Mouse (Mus musculus): ENCODE data around the gene Tmsb10. TPM values are rescaled to one million over a fixed set of nuclear protein-coding genes. Genes with fewer than 3 reads are reported as not detected.

Gene Tmsb10
- total RNA-seq, 2 experiments from 2014 or later: 3,394 to 3,999 TPM

DNA sequence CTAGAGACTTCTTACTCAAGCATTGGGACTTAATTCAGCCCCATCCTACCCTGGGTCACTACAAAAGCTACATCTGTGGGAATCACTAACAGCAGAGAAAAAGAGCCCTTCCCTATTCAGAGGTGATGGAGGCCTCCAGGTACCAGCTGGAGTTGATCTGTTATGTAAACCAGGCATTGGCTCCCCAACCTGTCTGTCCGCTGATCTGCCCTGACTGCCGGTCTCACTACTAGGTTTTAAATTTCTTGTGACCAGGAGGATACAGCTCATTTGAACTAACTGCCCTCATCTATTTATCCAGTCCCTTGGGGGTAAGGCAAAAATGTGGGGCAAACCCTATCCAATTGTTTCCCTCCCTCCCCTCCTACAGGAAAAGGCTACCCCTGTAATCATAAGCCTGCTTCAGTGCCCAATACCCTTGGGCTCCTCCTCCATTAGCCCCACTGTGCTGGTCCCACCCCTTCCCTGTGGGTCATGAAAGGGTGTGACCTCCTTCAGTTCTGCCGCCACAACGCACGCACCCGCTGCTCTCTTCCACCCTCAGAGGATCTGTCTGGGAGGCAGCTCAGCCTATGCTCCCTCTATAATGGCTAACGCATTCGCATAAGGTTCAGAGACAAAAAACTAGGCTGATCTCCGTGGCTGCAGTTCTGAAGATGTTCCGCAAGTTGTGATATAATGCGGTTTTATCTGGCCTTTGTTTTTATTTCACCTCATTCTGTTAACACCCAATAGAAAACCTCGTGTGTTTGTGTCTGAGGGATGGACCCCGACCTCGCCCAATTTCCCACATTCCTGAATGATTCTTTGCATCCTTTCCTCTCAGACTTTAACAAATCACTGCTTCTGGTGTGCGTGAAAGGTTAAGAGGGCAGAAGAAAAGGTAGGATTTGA is 2.1 kb downstream of the Tmsb10 start:
- peak; percentile 60 for ATAC-seq (ENCODE audit: poor library complexity, severe bottlenecking)

DNA sequence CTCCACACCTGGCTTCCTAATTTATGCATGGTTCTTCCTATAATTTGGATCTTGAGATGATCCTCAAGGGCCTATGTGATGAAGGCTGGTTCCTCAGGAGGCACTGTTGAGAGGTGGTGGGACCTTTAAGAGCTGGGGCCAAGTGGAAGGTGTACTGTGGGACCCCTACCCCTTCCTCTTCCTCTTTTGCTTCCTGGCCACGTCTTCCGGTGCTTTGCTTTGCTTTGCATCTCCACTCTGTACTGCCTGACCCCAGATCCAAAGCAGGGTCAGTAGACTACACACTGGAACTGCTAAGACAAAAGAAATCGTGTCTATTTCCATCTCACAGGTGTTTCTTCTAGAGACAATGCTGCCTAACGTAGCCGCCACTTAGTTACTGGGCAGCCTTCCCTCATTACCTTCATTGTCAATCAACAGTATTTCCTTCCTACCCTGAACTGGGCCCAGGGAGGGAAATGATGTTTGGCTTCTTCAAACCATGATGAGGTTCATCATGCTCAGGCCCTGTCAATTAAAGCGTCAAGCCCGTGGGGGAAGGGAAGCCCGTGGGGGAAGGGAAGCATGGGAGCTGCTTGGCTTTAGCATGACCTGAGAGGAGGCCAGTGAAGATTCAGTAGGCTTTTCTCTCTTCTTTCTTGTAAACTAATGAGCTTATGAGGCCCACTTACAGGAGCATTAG is 2.9 kb downstream of the Tmsb10 start:
- no peak for ATAC-seq (ENCODE audit: poor library complexity, severe bottlenecking)

DNA sequence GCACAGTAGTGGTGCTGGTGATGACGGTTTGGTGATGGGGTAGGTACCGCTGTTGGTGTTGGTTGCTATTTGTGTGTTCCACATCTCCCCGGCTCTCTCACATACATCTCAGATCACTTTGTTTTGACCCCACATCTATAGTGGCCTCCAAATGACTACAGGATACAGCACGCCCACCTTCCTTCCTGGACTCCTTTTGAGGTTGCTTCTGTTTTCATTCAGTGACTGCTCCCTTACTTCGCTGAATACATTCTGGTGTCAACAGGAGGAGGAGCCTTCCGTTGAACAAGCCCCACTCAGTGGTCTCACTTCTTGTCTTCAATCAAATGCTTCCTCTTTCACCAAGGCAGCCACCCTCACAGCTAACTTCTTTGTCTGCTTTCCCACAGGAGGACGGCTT is 3.8 kb downstream of the Tmsb10 start:
- peak; percentile 36 for ATAC-seq (ENCODE audit: poor library complexity, severe bottlenecking)

DNA sequence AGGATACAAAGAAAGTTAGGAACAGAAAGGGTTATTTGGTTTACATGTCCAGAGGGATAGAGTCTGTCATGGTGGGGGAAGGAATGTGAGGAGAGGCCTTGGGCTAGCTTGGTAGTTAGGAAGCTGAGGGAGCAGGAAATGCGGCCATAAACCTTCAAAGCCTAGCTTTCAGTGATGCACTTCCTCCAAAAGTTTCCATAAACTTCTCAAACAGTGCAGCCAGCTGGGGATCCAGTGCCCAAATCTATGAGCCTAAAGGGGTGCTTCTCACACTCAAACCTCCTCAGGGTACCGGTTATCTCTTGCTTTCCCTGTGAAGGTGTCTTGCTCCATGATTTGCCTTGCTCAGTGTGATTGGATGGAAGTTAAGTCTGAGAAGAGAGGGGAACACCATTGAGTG is 5.6 kb downstream of the Tmsb10 start:
- ATAC-seq (ENCODE audit: poor library complexity, severe bottlenecking): no peak

DNA sequence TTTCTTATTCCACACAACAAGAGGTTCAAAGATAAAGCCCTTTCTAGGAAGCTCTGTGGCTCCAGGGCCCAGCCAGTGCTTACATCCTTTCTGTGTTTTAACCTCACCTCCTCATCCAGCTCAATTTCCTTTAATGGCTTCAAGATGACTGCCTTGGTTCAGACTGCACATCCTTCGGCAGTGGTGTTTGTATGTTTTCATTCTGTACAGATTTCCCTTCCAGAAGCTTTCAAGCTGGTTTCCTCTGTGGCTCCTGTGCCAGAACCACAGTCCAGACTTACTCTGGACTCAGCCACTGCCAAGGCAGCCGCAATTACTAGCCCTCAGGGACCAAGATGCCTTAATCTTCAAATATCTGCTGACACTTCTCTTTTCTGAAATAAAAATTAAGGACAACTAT is 6.3 kb downstream of the Tmsb10 start:
- no peak for ATAC-seq (ENCODE audit: poor library complexity, severe bottlenecking)

DNA sequence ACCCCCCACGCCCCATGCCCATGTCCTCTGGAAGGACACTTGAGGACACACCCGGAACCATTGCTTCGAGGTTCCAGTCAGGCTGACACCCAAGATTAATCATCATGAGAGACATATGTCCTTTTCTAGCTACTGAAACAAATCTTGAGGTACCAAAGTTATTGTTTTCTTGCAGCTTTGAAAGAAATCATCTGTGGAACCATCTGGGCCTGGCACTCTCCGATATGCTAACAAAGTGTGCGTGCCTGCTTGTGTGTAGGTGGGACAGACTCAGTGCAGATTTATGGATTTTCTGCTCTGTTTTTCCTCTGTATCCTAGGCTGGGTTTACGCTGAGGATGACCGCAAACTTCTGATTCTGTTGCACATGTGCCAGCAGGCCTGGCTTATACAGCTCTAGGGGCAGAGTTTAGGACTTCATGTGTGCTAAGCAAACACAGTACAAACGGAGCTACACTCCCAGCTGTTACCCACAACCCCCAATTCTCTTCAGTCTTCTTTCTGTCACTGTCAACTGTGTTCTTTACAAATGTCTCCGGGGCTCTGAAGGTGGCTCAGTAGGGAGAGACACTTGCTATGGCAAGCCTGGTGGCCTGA is 9.3 kb downstream of the Tmsb10 start:
- no peak for ATAC-seq (ENCODE audit: poor library complexity, severe bottlenecking)

DNA sequence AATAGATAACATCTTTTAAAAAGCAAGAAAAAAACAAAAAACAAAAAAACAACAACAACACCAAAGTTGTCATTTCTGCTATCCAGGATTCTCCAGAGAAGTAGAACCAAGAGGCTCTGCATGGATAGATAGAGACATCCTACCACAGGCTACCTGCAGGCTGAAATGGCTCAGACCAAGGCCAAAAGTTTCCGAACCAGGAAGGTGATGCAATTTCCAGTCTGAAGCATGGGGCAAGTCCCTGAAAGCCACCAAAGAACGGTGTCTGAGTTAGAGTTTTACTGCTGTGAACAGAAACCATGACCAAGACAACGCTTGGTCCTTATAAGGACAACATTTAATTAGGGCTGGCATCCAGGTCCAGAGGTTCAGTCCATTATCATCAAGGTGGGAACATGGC is 10.2 kb downstream of the Tmsb10 start:
- peak; percentile 77 for ATAC-seq (ENCODE audit: poor library complexity, severe bottlenecking)

DNA sequence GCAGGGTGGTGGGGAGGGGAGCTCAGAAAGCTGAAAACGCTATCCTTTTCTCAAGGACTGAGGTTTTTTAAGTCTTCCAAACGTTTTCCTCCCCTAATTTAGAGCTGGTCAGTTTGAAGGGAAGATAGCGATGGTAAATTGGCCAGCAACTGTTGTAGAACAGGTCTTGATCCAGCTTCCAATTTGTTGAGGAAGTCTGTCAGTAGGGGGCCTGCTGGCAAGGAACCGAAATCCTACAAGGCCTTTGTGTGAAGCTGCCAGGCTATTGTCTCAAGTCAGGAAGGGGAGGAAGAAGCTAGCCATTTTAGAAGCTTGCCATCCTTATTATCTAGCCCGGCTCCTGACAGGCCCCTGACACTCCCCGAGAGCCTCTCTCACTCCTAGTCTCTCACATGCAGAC is 10.6 kb downstream of the Tmsb10 start:
- no peak for ATAC-seq (ENCODE audit: poor library complexity, severe bottlenecking)

DNA sequence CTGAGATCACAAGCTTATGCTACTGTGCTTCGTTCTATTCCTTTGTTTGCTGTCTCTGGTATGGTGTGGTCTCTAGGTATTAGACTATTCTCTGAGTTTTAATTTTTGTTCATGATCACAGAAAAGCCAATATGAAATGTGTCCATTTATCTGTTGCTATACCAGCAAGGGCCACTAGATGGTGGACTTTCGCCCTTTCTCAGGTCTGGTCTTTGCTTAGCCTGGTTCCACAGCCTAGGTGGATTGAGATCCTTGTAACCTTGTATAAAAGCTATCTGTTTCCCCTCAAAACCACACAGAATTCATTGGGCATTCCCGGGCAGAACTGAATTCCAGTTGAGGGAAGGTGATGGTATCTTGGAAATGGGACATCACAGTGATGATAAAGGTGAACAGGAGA is 18.1 kb downstream of the Tmsb10 start:
- peak; percentile 69 for ATAC-seq (ENCODE audit: poor library complexity, severe bottlenecking)

DNA sequence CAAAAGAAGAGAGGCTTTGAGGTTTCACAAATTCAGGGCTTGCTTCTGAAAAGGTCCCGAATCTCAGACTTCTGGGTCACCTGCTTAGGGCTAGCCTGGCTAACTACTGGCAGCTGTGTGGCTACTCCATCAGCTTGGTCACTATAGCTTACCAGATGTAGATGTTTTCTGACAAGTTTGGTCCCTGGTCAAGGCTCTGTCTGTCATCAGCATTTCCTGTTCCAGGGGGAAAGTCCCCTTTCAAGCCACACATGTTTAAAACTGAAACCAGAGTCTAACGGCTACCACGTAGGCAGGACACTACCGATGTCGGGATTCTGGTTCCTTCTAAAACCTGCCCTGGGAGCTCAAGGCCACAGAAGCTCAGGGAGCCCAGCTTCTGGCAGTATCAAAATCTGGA is 20.7 kb downstream of the Tmsb10 start:
- ATAC-seq (ENCODE audit: poor library complexity, severe bottlenecking): peak; percentile 61

DNA sequence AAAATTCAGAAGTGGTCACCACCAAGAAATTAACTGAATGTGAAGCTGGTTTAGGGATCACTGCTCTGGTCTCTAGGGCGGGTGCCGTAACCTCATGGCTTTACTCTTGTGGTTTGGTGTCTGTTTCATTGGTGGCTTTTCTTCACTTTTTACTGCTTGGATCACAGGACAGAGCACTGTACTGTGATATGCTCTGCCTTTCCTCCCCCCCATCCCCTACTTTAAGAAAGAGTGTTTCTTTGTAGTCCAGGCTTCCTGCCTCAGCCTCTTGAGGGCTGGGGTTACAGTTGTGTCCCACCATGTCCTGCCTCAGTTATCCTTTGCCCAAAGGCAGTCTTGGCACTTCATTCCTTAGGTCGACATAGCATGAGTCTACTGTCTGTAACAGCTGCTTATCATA is 21.1 kb downstream of the Tmsb10 start:
- peak; percentile 12; the same call in 1 of the 2 replicates for ATAC-seq (ENCODE audit: poor library complexity, severe bottlenecking)

DNA sequence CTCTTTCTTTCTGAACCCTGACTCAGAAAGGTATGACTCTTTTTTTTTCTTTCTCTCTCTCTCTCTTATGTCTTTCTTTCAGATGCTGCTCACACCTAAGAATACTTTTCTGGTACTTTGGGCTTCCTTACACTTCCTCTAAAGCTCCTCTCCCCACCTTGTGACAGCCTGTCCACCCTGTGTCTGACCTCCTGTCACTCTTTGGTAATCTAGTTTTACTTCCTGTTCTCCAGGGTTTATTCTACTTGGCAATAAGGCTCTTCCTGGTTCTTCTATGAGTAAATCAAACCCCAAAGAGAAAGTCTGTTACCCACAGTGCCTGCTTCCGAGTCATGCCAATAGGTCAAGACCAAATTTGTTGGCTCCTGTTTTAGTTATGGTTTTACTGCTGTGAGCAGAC is 25.6 kb downstream of the Tmsb10 start:
- peak; percentile 86 for ATAC-seq (ENCODE audit: poor library complexity, severe bottlenecking)

DNA sequence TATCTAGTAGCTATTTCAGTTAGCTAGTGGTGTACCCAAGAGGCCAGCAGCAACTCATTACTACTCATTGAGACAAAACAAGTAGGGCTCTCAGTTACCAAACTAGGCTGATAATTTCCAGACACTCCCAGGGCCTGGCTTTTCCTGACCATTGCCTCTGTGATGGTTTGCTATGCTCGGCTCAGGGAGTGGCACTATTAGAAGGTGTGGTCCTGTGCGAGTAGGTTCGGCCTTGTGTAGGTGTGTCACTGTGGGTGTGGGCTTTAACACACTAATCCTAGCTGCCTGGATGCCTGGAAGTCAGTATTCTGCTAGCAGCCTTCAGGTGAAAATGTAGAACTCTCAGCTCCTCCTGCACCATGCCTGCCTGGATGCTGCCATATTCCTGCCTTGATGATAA is 27.0 kb downstream of the Tmsb10 start:
- ATAC-seq (ENCODE audit: poor library complexity, severe bottlenecking): no peak

DNA sequence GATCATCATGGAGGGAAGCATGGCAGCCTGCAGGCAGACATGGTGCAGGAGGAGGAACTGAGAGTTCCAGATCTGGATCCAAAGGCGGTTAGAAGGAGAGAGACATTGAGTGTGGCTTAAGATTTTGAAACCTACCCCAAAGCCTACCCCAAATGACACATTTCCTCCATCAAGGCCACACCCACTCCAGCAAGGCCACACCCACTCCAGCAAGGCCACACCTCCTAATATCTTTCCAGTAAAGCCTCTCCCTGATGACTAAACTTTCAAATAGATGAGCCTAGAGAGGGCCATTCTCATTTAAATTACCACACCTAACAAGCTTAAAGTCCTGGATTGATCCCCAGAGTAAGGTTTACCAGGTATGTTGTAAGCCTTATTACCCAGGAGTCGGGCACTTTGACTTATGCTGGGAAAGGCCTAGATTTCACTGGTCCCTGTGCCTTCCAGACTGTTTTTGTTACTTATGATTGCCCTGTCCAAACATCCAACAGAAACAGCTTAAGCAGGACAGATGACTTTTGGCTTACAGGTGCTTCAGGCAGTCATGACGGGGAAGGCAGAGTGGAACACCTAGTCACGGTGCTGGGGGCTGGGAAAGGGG is 28.7 kb downstream of the Tmsb10 start:
- peak; percentile 61 for ATAC-seq (ENCODE audit: poor library complexity, severe bottlenecking)

DNA sequence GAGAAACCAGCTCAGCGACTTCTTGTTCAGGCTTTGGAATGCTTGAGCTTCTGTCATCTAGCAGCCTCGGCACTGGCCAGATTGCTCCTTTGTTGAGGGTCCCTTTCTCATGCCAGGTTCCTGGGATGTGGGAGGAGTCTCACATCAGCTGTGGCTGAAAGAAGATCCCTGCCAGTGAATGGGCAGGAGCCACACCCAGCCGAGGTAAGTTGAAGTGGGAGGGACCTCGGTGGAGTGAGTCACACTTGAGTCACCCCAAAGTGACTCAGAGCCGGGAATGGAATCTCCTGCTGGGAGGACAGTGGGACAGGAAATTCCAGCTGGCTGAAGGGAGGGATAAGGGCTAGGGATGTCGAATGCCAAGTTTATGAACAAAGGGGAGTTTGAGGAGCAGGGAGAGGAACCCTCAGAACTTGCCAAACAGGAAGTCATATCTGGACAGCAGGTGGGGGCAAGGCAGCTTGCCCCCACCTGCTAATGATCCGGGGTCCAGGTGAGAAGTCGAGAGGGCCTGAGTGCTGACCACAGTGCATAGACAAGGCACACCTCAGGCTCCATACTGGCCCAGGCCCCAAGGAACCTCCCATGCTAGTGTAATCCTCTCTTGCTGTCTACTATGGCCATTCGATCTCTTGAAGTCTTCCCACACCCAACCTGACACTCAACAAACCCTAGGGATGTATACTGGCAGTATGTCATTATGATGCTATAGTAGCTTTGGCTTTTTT is 31.6 kb downstream of the Tmsb10 start:
- peak; percentile 73 for ATAC-seq (ENCODE audit: poor library complexity, severe bottlenecking)

DNA sequence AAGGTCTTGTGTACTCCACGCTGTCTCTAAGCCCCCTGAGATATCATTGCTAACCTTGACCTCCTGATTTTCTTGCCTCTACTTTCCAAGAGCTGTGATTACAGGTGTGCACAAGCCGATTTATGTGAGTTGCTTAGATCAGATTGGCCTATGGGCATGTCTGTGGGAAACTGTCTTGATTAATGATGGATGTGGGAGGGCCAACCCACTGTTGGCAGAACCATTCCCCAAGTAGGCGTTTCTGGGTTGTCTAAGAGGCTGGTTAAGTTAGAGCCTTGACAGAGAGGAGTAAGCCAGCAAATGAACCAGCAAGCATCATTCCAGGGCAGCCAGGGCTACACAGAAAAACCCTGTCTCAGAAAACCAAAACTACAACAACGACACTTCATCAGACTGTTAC is 32.5 kb downstream of the Tmsb10 start:
- ATAC-seq (ENCODE audit: poor library complexity, severe bottlenecking): no peak

DNA sequence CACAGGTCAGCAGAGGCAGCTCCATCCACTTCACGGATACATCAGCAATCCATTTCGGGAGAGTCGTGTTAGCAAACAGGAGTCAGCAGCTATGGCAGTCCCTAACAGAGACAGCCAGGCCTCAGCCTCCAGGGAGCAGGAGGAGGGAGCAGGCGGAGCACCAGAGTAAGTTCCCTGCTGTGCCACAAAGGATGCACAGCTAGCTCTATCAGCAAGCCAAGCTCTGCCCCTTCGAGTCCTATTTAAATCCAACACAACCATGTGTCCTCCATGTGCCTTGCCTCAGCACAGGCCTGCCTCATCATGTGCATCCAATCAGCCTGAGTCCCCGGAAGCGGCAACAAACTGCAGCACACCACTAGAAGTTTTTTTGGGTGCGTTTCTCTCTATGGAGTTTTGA is 35.2 kb downstream of the Tmsb10 start:
- ATAC-seq (ENCODE audit: poor library complexity, severe bottlenecking): no peak

DNA sequence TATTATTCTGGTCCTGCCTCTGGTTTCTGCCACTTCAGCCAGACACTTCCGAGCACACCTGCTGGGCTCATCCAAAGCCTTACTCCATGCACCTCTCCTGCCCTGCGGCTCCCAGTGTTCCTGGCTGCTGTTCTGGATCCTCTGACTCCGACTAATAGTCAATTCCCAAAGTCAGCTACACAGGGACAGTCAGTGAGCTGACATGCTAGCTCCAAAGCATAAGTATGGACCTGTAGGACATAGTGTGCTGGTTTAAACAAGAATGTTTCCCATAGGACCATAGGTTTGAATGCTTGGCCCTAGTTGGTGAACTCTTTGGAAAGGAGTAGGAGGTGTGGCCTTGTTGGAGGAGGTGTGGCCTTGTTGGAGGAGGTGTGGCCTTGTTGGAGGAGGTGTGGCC is 37.5 kb downstream of the Tmsb10 start:
- no peak for ATAC-seq (ENCODE audit: poor library complexity, severe bottlenecking)

DNA sequence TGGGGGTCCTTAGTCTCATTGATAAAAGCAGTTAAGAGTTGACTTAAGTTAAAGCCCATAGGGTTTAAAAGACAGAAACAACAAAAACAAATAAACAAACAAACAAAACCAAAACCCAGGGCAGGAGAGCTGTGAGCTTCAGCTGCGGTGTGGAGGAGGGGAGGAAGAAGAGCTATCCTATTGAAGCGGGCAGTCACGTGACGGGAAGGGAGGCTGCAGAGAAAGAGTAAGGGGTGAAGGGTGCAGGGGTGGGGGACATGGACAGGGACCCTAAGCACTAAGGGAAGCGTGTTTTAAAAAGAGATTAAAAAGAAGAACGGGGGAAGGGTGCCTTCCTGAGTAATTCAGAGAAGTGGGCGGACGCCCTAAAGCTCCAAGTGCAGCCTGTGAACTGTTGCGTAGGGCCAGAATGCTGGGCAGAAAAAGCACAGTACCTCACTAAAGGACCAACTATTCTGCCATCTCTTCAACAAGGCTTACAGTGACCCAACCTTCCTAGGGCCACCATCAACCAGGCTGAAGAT is 40.0 kb downstream of the Tmsb10 start:
- no peak for ATAC-seq (ENCODE audit: poor library complexity, severe bottlenecking)

DNA sequence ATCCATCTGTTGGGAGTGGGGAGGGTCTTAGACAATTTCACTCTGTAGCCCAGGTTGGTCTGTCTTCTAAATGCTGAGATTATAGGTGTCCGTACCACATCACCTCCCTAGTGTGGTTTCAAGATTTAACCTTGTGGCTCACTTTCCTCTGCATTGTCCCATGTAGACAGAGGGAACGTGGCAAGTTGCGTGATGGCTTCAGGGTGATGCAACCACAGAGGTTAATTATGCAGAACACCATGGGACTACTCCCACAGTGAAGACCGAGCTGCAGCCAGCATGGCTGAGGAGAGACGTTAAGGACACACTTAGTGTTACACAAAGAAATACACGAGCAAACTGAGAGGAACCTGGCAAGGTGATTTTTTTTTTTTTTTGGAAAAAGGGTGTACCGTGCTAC is 42.2 kb downstream of the Tmsb10 start:
- peak; percentile 57 for ATAC-seq (ENCODE audit: poor library complexity, severe bottlenecking)
